Mouse (Mus musculus) testis, adult 2 months (tissue): Measurements from ENCODE around the gene Mecr.

ENCODE experiments used
- CTCF ChIP-seq: fragments of 200-500 bp; IDR thresholded peaks from 2 replicates; pipeline ENCODE4 v1.5.1; 2012; ENCODE audit warnings: low read depth, mild to moderate bottlenecking, inconsistent platforms, low read length, moderate library complexity; ENCODE audit not compliant: control insufficient read depth, insufficient read depth, insufficient replicate concordance
- POLR2A ChIP-seq: fragments of 200-500 bp; IDR thresholded peaks from 2 replicates; pipeline ENCODE4 v1.6.1; 2012; ENCODE audit warnings: low read depth, mild to moderate bottlenecking, inconsistent platforms, low read length, moderate library complexity; ENCODE audit not compliant: control insufficient read depth

- TF ChIP-seq CTCF = no peak
- no peak for TF ChIP-seq POLR2A
Observed at GRCm38 (mm10) chr4:131848082-131848481, 4.8 kb downstream of the Mecr start.
